8 mouse cellular contexts compared by ENCODE assay signal in genomic region chr17:26506997-26507871, GRCm38 (mm10). TPM values are rescaled to one million over a fixed set of nuclear protein-coding genes. Genes with fewer than 3 reads are reported as not detected.
DNase-seq lines count a peak whose midpoint lies in the region; ATAC-seq and TF ChIP-seq lines count a peak whose summit lies in the region.

No protein-coding gene starts in this region.

- no peaks in the 10 kb centered on the region for H3K36me3 ChIP-seq in intestine, embryonic 16.5 days (ENCODE audit: control insufficient read depth, insufficient read depth, low read length)
- peaks cover 23% of the 10 kb centered on the region for H3K36me3 ChIP-seq in liver, embryonic 14.5 days (replicated peaks; ENCODE audit: control insufficient read depth, insufficient read depth, low read depth)
- H3K36me3 ChIP-seq in neural tube, embryonic 11.5 days (ENCODE audit: control insufficient read depth, insufficient read depth, low read length) = peaks cover 3% of the 10 kb centered on the region

- H3K4me1 ChIP-seq in intestine, embryonic 16.5 days (ENCODE audit: control insufficient read depth, insufficient read depth, low read length) = peaks cover 39% of the 10 kb centered on the region
- peaks cover 34 to 53% of the 10 kb centered on the region in 2 experiments for H3K4me1 ChIP-seq in liver, embryonic 14.5 days (replicated peaks; ENCODE audit: control insufficient read depth in 2 of 2, insufficient read depth in 2 of 2, low read length in 1 of 2)
- peaks cover 32% of the 10 kb centered on the region for H3K4me1 ChIP-seq in neural tube, embryonic 11.5 days (ENCODE audit: control insufficient read depth, insufficient read depth, low read length)

- 19% methylated on average over 24 of the region's 24 CpGs for WGBS in intestine, embryonic 16.5 days
- 30% methylated on average over 24 of the region's 24 CpGs for WGBS in liver, embryonic 14.5 days (ENCODE audit: insufficient replicate concordance)
- 28% methylated on average over 24 of the region's 24 CpGs for WGBS in neural tube, embryonic 11.5 days

- H3K4me3 ChIP-seq in intestine, embryonic 16.5 days (ENCODE audit: low read length) = peak overlapping the region; percentile 71
- peak overlapping the region; percentile 63 to 72 for H3K4me3 ChIP-seq in liver, embryonic 14.5 days (ENCODE audit: insufficient read depth in 1 of 2, low read depth in 2 of 2, low read length in 2 of 2)
- H3K4me3 ChIP-seq in neural tube, embryonic 11.5 days (ENCODE audit: low read depth, low read length) = peak overlapping the region; percentile 54

- 0 out of 2 replicates have a peak, but pooled peaks have one; percentile 9 for ATAC-seq in intestine, embryonic 16.5 days
- no peak for ATAC-seq in liver, embryonic 14.5 days (ENCODE audit: insufficient read depth)
- ATAC-seq in neural tube, embryonic 11.5 days (ENCODE audit: insufficient read depth, low FRiP score, low TSS enrichment) = no peak

- TF ChIP-seq EP300 in liver, embryonic 14.5 days (IDR thresholded peaks at IDR 0.05; ENCODE audit: low read depth) = no peak

- H3K27me3 ChIP-seq in intestine, embryonic 16.5 days (replicated peaks; ENCODE audit: control insufficient read depth, insufficient read depth, low read length) = no peaks in the 10 kb centered on the region
- H3K27me3 ChIP-seq in liver, embryonic 14.5 days (ENCODE audit: control insufficient read depth, insufficient read depth, low read length) = no peaks in the 10 kb centered on the region
- H3K27me3 ChIP-seq in neural tube, embryonic 11.5 days (ENCODE audit: control insufficient read depth, insufficient read depth, low read length) = no peaks in the 10 kb centered on the region

- peak overlapping the region; percentile 84 for H3K9ac ChIP-seq in intestine, embryonic 16.5 days (ENCODE audit: low read depth, low read length)
- H3K9ac ChIP-seq in liver, embryonic 14.5 days (replicated peaks) = peak overlapping the region; percentile 93
- H3K9ac ChIP-seq in neural tube, embryonic 11.5 days (ENCODE audit: low read length) = peak overlapping the region; percentile 92

- DNase-seq in right cerebral cortex, adult 2 months (ENCODE audit: low spot score in 2 of 2) = peak; percentile 46 to 67
- DNase-seq in right cerebral cortex, postnatal 36 days (ENCODE audit: low spot score in 2 of 2) = no peak
- peak; percentile 60 to 73 for DNase-seq in cerebellum, postnatal 36 days
- peak; percentile 75 for DNase-seq in gastrocnemius, postnatal 25 days
- DNase-seq in liver, embryonic 14.5 days (ENCODE audit: low read depth in 3 of 3, low spot score in 3 of 3) = no peak
- no peak for DNase-seq in neural tube, embryonic 11.5 days (ENCODE audit: low spot score)
- DNase-seq in thymus, postnatal 4 days = peak; percentile 78

- peak overlapping the region; percentile 98 for H3K27ac ChIP-seq in intestine, embryonic 16.5 days (ENCODE audit: low read length)
- H3K27ac ChIP-seq in liver, embryonic 14.5 days = peak overlapping the region; percentile 76
- H3K27ac ChIP-seq in neural tube, embryonic 11.5 days (ENCODE audit: low read depth, low read length) = peak overlapping the region; percentile 98

- no peak for TF ChIP-seq CTCF in liver, embryonic 14.5 days (IDR thresholded peaks at IDR 0.05; ENCODE audit: low read depth)

- H3K4me2 ChIP-seq in intestine, embryonic 16.5 days (ENCODE audit: low read depth, low read length) = peak overlapping the region; percentile 83
- H3K4me2 ChIP-seq in liver, embryonic 14.5 days (ENCODE audit: low read depth) = peak overlapping the region; percentile 87
- peak overlapping the region; percentile 61 for H3K4me2 ChIP-seq in neural tube, embryonic 11.5 days (ENCODE audit: low read depth)

- H3K9me3 ChIP-seq in intestine, embryonic 16.5 days (ENCODE audit: control insufficient read depth, low read length) = no peaks in the 10 kb centered on the region
- no peaks in the 10 kb centered on the region for H3K9me3 ChIP-seq in liver, embryonic 14.5 days (ENCODE audit: control insufficient read depth, low read length)
- H3K9me3 ChIP-seq in neural tube, embryonic 11.5 days (ENCODE audit: control insufficient read depth, low read length) = no peaks in the 10 kb centered on the region

RNA-seq across cellular contexts. Expression of gene Ergic1, which starts 54.1 kb away (rescaled TPM):
- total RNA-seq in gastrocnemius, postnatal 25 days (2021) = 10 to 100 TPM; 52.0 to 61.0 TPM
- polyA plus RNA-seq in intestine, embryonic 16.5 days (2015; fragmentation: Nextera tagmentation; extraction: Ambion mirVana) = 88.6 and 91.2 TPM in 2 replicates
- polyA plus RNA-seq in liver, embryonic 14.5 days (2012; rRNA removed) = 26.0 and 27.5 TPM in 2 replicates
- polyA plus RNA-seq in liver, embryonic 14.5 days (2014; fragmentation: Nextera tagmentation; extraction: Ambion mirVana) = 31.3 and 33.4 TPM in 2 replicates
- 121 and 126 TPM in 2 replicates for polyA plus RNA-seq in neural tube, embryonic 11.5 days (2014; fragmentation: Nextera tagmentation; extraction: Ambion mirVana)

RNA-seq across cellular contexts. Expression of gene Dusp1, which starts 54.7 kb away (rescaled TPM):
- 10 to 100 TPM; 49.2 to 82.2 TPM for total RNA-seq in gastrocnemius, postnatal 25 days (2021)
- polyA plus RNA-seq in intestine, embryonic 16.5 days (2015; fragmentation: Nextera tagmentation; extraction: Ambion mirVana) = 12.2 and 14.4 TPM in 2 replicates
- polyA plus RNA-seq in liver, embryonic 14.5 days (2012; rRNA removed) = 25.0 and 26.8 TPM in 2 replicates
- 25.9 and 29.9 TPM in 2 replicates for polyA plus RNA-seq in liver, embryonic 14.5 days (2014; fragmentation: Nextera tagmentation; extraction: Ambion mirVana)
- polyA plus RNA-seq in neural tube, embryonic 11.5 days (2014; fragmentation: Nextera tagmentation; extraction: Ambion mirVana) = 32.9 and 34.0 TPM in 2 replicates

Comparison
In these comparisons a context has a peak if more than half of its experiments do, and no peak if none do; other contexts are left out.
1. DNase-seq: peak in right cerebral cortex, adult 2 months (2 of 2), cerebellum, postnatal 36 days (2 of 2), gastrocnemius, postnatal 25 days (single experiment) and thymus, postnatal 4 days (single experiment); none in right cerebral cortex, postnatal 36 days (0 of 2), liver, embryonic 14.5 days (0 of 3) and neural tube, embryonic 11.5 days (single experiment).
2. Peak in every context shown above with its lines, with median percentiles within 50 percentile points of each other: H3K27ac ChIP-seq, H3K4me2 ChIP-seq, H3K4me3 ChIP-seq and H3K9ac ChIP-seq.